Mouse (Mus musculus): ENCODE measurements at regions not wholly inside any gene's neighbourhood (a gene's known extent, or its start where the extent isn't known, plus 50 kb on each side); places are given as distances from the start of the nearest gene placed in this dataset.

DNA sequence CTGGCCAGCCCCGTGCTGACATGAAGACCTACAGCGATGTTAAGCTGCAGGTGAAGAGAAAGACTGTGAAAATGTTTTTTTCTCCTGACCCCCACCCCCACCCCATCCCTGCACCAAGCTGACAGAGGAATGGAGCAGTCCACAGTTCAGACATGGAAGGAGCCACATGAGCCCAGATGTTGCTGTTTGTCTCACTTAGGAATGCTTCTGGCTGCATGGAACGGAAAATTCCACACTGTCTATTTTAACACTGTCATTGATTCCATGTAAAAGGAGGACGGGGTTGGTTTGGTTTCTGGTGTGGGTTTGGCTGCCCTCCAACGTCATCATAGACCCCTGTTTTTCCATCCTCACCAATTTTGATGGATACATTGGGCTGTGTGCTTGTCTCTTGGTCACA is 179.3 kb downstream of the Gpat3 start:
- no peak for DNase-seq (ENCODE audit: extremely low read depth, insufficient read length, low spot score)

DNA sequence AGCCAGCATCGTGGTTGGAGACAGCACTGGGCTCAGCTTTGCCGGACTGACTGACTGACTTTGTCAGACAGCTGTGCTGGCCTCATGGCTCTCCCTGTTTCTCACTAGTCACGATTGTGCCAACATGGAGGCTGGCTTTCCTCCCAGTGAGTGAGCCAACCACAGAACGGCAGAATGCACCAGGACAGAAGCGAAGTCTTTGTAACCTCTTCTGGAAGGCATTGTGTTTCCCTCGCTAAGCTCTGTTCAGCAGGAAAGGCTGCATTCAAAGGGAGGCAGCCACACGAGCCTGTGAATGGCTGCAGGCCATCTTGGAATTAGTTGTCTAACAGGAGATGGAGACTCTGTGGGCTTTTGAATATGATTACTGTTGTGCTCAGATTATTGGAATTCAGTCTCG is 178.3 kb downstream of the Gpat3 start:
- no peak for DNase-seq (ENCODE audit: extremely low read depth, insufficient read length, low spot score)

DNA sequence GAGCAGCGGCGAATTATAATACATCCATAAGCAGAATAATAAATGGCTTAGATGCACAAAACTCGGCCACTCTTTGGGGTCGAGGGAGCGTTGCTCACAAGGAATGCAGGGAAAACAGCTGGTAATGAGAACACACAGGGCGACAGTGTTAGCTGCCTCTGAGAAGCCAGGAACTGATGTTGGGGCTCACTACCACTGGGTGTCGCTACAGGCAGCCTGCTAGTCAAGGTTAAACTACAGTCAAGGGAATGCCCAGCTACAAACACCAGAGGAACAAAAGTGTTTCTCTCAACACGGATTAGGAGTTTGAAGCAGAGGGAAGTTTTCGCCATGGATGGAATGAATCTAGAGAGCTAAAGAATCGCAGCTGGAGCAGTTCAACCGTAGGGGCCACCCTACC is 175.3 kb downstream of the Gpat3 start:
- peak; percentile 13 for DNase-seq (ENCODE audit: extremely low read depth, insufficient read length, low spot score)

DNA sequence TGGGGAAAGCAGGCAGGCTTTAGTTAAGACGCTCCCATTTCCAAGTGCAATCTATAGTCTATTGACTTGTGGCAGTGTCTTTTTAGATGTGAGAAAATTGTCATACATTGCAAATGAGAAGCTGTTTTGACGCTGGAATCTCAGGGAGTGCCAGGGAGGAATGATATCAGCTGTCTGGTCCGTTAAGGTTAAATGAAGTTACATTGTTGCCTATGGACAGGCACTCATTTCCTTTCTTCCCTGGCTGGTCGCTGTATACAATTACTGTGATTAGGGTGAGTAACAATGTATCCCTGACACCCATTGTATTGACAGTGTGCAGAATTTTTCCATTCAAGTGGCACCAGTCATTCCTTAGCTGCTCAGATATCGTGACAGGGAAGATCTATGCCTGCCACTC is 168.3 kb downstream of the Gpat3 start:
- no peak for DNase-seq (ENCODE audit: extremely low read depth, insufficient read length, low spot score)

DNA sequence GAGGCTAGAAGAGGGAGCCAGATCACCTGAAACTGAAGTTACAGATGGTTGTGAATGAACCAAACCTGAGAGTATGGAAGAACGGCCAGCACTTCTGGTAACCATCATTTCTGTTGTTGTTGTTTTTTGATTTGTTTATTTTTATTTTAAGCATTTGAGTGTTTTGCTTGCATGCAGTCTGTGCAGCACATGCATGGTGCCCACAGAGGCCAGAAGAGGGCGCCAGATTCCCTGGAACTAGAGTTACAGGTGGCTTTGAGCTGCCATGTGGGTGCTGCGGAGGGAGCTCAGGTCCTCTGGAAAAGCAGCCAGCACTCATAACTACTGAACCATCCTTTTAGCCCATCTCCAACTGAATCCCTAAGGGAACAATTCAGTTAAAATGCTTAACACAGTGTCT is 159.7 kb downstream of the Gpat3 start:
- DNase-seq (ENCODE audit: extremely low read depth, insufficient read length, low spot score) = no peak

DNA sequence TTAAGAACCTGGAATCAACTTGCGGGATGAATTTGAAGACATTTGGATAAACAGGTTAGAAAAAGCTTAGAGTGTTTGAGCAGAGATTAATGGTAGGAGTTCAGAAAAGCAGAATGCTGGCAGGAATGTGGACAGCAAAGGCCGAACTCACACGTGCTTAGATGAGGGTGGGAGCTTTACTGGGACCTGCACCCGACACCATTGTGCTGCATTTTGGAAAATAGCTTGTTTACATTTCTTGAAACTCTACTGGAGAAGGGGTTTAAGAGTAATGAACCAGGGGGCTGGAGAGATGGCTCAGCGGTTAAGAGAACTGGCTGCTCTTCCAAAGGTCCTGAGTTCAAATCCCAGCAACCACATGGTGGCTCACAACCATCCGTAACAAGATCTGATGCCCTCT is 154.9 kb downstream of the Gpat3 start:
- no peak for DNase-seq (ENCODE audit: extremely low read depth, insufficient read length, low spot score)

DNA sequence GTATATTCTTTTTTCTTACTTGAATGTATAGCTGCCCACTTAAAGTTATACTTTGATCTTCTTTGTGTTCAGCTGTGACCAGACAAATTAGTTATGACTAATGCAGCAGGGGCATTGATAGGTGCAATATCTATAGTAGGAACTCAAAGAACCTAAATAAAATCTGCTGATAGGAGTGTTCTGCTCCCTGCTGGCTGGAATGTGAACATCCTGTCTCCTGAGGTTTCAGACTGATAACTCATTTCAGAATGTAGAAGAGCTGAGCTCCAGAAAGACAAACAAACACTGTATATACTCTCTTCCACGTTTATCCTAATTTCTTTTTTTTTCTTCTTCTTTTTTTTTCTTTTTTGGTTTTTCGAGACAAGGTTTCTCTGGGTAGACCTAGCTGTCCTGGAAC is 146.9 kb downstream of the Gpat3 start:
- no peak for DNase-seq (ENCODE audit: extremely low read depth, insufficient read length, low spot score)

DNA sequence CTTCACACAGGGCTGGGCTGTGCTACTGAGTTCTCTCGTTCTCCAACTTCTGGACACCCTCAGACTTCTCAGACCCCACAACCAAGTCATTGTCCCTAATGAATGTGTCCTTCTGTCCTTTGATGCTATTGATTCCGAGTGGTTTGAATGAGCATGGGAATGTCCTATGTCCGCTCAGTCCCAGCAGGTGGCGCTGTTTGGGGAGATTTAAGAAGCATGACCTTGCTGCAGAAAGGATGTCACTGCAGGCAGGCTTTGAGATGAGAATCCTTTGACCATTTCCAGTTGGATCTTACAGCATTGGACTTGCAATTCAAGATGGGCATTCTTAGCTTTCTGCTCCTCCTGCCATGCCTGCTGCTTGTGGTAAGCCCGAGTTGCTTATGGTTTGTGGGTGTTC is 146.1 kb downstream of the Gpat3 start:
- peak; percentile 19 for DNase-seq (ENCODE audit: extremely low read depth, insufficient read length, low spot score)

DNA sequence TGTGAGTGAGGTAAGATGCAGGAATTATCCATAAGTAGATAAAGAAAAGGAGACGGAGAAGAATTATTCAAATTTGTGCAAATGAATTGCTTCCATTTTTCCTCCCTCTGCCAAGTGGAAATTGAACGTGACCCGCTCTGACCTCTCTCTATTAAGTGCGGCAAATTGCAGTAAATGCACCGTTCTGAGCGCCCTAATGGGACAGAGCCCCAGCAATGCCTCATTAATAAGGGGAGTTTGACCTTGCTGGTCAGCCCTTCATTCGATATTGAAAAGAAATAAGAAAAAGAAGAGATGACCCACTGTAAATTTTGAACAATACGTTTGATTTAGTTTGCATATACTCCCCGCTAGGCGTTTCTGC is 137.0 kb downstream of the Gpat3 start:
- DNase-seq (ENCODE audit: extremely low read depth, insufficient read length, low spot score) = no peak

DNA sequence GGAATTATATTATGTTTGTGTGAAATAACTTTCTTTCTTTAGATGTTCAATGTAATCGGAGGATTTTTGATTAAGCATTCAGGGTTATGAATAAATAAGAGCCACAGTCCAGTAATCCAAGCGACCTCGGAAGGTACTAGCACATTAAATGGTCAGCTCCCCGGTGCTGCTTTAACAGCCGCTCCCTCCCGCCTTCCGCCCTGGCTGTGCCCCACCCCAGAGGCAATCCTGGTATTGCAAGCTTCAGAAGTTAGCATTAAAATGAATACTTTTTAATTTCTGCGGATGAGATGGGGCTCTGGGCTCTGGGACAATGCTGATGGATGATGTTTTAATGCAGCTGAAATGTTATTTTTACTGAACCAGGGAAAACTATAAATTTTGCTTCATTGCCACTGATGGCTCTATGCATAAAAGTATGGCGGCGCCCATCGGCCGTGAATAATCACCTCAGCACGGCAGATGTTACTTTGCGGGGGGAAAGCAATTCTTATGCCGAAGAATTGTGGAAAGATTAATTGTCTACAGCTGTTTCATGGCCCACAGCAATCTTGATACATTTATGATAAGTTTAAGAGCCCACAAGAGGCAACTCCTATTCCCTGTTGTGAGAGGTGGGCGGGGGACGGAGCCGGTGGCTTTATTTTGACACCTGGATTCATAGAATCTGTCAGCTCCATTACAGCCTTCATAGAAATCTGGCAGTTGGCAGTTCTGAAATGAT is 136.5 kb downstream of the Gpat3 start:
- DNase-seq (ENCODE audit: extremely low read depth, insufficient read length, low spot score) = no peak

DNA sequence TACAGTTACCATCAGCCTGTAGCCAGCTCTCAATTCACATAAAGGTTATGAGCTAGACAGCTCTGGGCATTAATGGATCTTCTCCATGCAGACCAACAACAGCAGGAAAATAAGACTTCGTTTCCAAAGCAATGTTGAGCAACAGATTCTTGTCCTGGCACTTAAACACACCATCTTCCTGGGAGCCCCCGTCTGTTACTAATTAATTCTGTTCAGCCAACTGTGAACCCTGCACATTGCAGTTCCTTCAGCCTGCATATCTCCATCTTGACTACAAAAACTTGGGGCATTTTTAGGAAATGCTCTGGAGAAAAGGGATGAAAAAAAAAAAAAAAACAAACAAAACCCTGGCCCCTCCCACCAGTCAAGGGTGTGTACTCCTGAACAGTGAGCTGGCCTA is 131.2 kb downstream of the Gpat3 start:
- DNase-seq (ENCODE audit: extremely low read depth, insufficient read length, low spot score) = no peak

DNA sequence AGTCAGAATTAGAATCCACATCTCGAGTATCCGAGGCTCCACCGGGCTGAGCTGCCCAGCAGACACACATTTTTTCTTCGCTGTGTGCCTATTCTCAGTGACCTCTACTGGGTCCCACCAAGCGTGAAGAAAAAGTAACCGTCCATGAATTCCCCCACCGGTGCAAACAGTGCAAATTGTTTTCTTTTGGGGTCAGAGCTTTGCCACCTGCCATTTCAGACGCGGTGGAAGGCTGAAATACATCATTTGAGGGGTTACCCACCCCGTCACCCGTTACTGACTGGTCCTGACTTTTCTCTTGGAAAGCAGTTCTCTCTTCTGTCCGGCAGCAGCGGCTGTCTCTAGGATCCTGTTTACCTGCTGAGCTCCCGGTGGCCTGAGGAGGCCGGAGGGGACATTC is 105.7 kb downstream of the Gpat3 start:
- DNase-seq (ENCODE audit: extremely low read depth, insufficient read length, low spot score) = no peak

All from 3134 (cell line).